Mouse (Mus musculus): ENCODE measurements around the gene Olfr157. TPM values are rescaled to one million over a fixed set of nuclear protein-coding genes. Genes with fewer than 3 reads are reported as not detected.

Gene Olfr157
- total RNA-seq (2018; cell fraction: chromatin; rRNA removed), result not detected
- not detected for total RNA-seq (2018; cell fraction: cytosol; rRNA removed)
- total RNA-seq (2018; cell fraction: nucleus; rRNA removed), result not detected
- polyA plus RNA-seq (2018), result not detected in 3 replicates

- Histone ChIP-seq H3K27ac (no peak within 1 kb of the TSS), H3K79me2 (ENCODE audit: inconsistent target) (no peaks in the 10 kb centered on the region), H3K4me3 (ENCODE audit: inconsistent target) (no peak within 1 kb of the TSS), H3K36me3 (ENCODE audit: inconsistent target) (no peaks in the 10 kb centered on the region)
- 88% methylated on average over 1 of the region's 1 CpGs for WGBS (ENCODE audit: missing documents)
Observed at GRCm38 (mm10) chr4:43840101-43840500, at the start of gene Olfr157. Olfr157 (minus strand) TSS chr4:43840201.

- whole genome bisulfite sequencing (ENCODE audit: missing documents), result 94% methylated on average over 4 of the region's 4 CpGs
Observed at GRCm38 (mm10) chr4:43884196-43884595, 44.2 kb upstream of the Olfr157 start.

GRCm38 (mm10) chr4:43879566-43879965 lies 39.6 kb upstream of the Olfr157 start:
- H3K79me2 ChIP-seq (ENCODE audit: inconsistent target), result no peaks in the 10 kb centered on the region
- 95% methylated on average over 6 of the region's 6 CpGs for WGBS (ENCODE audit: missing documents)

More at GRCm38 (mm10) chr4:43884196-43884595, 44.2 kb upstream of the Olfr157 start:
- no peaks in the 10 kb centered on the region for H3K36me3 ChIP-seq (ENCODE audit: inconsistent target)
- no peak overlapping the region for H3K4me3 ChIP-seq (ENCODE audit: inconsistent target)
- no peak overlapping the region for H3K27ac ChIP-seq
- no peaks in the 10 kb centered on the region for H3K79me2 ChIP-seq (ENCODE audit: inconsistent target)

GRCm38 (mm10) chr4:43878121-43878776 lies 38.2 kb upstream of the Olfr157 start:
- Histone ChIP-seq H3K4me3 (ENCODE audit: inconsistent target) (no peak overlapping the region), H3K79me2 (ENCODE audit: inconsistent target) (no peaks in the 10 kb centered on the region), H3K36me3 (ENCODE audit: inconsistent target) (no peaks in the 10 kb centered on the region), H3K27ac (no peak overlapping the region)
- 70% methylated on average over 5 of the region's 5 CpGs for WGBS (ENCODE audit: missing documents)

More at GRCm38 (mm10) chr4:43879566-43879965, 39.6 kb upstream of the Olfr157 start:
- no peak overlapping the region for H3K27ac ChIP-seq
- H3K36me3 ChIP-seq (ENCODE audit: inconsistent target), result no peaks in the 10 kb centered on the region
- H3K4me3 ChIP-seq (ENCODE audit: inconsistent target), result no peak overlapping the region

GRCm38 (mm10) chr4:43877230-43877629 lies 37.2 kb upstream of the Olfr157 start:
- Histone ChIP-seq H3K4me3 (ENCODE audit: inconsistent target) (no peak overlapping the region), H3K79me2 (ENCODE audit: inconsistent target) (no peaks in the 10 kb centered on the region), H3K27ac (no peak overlapping the region), H3K36me3 (ENCODE audit: inconsistent target) (no peaks in the 10 kb centered on the region)
- 100% methylated on average over 1 of the region's 1 CpGs for WGBS (ENCODE audit: missing documents)

GRCm38 (mm10) chr4:43875919-43876411 lies 36.0 kb upstream of the Olfr157 start:
- WGBS (ENCODE audit: missing documents), result 3% methylated on average over 20 of the region's 20 CpGs
- H3K36me3 ChIP-seq (ENCODE audit: inconsistent target), result no peaks in the 10 kb centered on the region
- no peaks in the 10 kb centered on the region for H3K79me2 ChIP-seq (ENCODE audit: inconsistent target)
- H3K27ac ChIP-seq, result no peak overlapping the region
- H3K4me3 ChIP-seq (ENCODE audit: inconsistent target), result peak overlapping the region; percentile 32

- H3K27ac ChIP-seq, result no peak within 1 kb of the TSS
- H3K36me3 ChIP-seq (ENCODE audit: inconsistent target), result no peaks in the 10 kb centered on the region
- under 1% methylated on average over 66 of the region's 73 CpGs for WGBS (ENCODE audit: missing documents)
- H3K79me2 ChIP-seq (ENCODE audit: inconsistent target), result no peaks in the 10 kb centered on the region
- peak within 1 kb of the TSS; percentile 32 for H3K4me3 ChIP-seq (ENCODE audit: inconsistent target)
Observed at GRCm38 (mm10) chr4:43875160-43875918, 35.3 kb upstream of the Olfr157 start, which contains the start of gene Reck. Reck (plus strand) TSS chr4:43875530.

GRCm38 (mm10) chr4:43874501-43874900 lies 34.5 kb upstream of the Olfr157 start:
- WGBS (ENCODE audit: missing documents), result 56% methylated on average over 7 of the region's 7 CpGs
- Histone ChIP-seq H3K79me2 (ENCODE audit: inconsistent target) (no peaks in the 10 kb centered on the region), H3K4me3 (ENCODE audit: inconsistent target) (no peak overlapping the region), H3K36me3 (ENCODE audit: inconsistent target) (no peaks in the 10 kb centered on the region), H3K27ac (no peak overlapping the region)

GRCm38 (mm10) chr4:43869821-43870220 lies 29.8 kb upstream of the Olfr157 start:
- no peak overlapping the region for H3K27ac ChIP-seq
- no peaks in the 10 kb centered on the region for H3K79me2 ChIP-seq (ENCODE audit: inconsistent target)
- WGBS (ENCODE audit: missing documents), result 87% methylated on average over 10 of the region's 10 CpGs
- no peaks in the 10 kb centered on the region for H3K36me3 ChIP-seq (ENCODE audit: inconsistent target)
- H3K4me3 ChIP-seq (ENCODE audit: inconsistent target), result no peak overlapping the region

- H3K79me2 ChIP-seq (ENCODE audit: inconsistent target), result no peaks in the 10 kb centered on the region
- 74% methylated on average over 4 of the region's 4 CpGs for WGBS (ENCODE audit: missing documents)
Observed at GRCm38 (mm10) chr4:43863298-43863697, 23.3 kb upstream of the Olfr157 start.

GRCm38 (mm10) chr4:43860744-43861519 lies 20.9 kb upstream of the Olfr157 start:
- WGBS (ENCODE audit: missing documents), result 29% methylated on average over 14 of the region's 14 CpGs
- Histone ChIP-seq H3K27ac (no peak overlapping the region), H3K36me3 (ENCODE audit: inconsistent target) (no peaks in the 10 kb centered on the region), H3K79me2 (ENCODE audit: inconsistent target) (no peaks in the 10 kb centered on the region), H3K4me3 (ENCODE audit: inconsistent target) (no peak overlapping the region)

More at GRCm38 (mm10) chr4:43863298-43863697, 23.3 kb upstream of the Olfr157 start:
- no peak overlapping the region for H3K27ac ChIP-seq
- H3K36me3 ChIP-seq (ENCODE audit: inconsistent target), result no peaks in the 10 kb centered on the region
- H3K4me3 ChIP-seq (ENCODE audit: inconsistent target), result no peak overlapping the region

- H3K36me3 ChIP-seq (ENCODE audit: inconsistent target), result no peaks in the 10 kb centered on the region
- 94% methylated on average over 10 of the region's 10 CpGs for WGBS (ENCODE audit: missing documents)
- no peak overlapping the region for H3K27ac ChIP-seq
- no peak overlapping the region for H3K4me3 ChIP-seq (ENCODE audit: inconsistent target)
- H3K79me2 ChIP-seq (ENCODE audit: inconsistent target), result no peaks in the 10 kb centered on the region
Observed at GRCm38 (mm10) chr4:43859886-43860285, 19.9 kb upstream of the Olfr157 start.

GRCm38 (mm10) chr4:43854101-43854500 lies 14.1 kb upstream of the Olfr157 start:
- H3K27ac ChIP-seq, result no peak overlapping the region
- 65% methylated on average over 8 of the region's 8 CpGs for WGBS (ENCODE audit: missing documents)
- no peaks in the 10 kb centered on the region for H3K79me2 ChIP-seq (ENCODE audit: inconsistent target)
- no peak overlapping the region for H3K4me3 ChIP-seq (ENCODE audit: inconsistent target)
- H3K36me3 ChIP-seq (ENCODE audit: inconsistent target), result no peaks in the 10 kb centered on the region

- Histone ChIP-seq H3K36me3 (ENCODE audit: inconsistent target) (no peaks in the 10 kb centered on the region), H3K79me2 (ENCODE audit: inconsistent target) (no peaks in the 10 kb centered on the region), H3K27ac (no peak within 1 kb of the TSS), H3K4me3 (ENCODE audit: inconsistent target) (no peak within 1 kb of the TSS)
- 97% methylated on average over 6 of the region's 6 CpGs for WGBS (ENCODE audit: missing documents)
Observed at GRCm38 (mm10) chr4:43851265-43851664, 11.3 kb upstream of the Olfr157 start, which contains the start of gene Olfr155. Olfr155 (plus strand) TSS chr4:43851565.

All from macrophage (primary cell).